Mouse (Mus musculus): ENCODE data around the gene Anpep.

Gene Anpep

GRCm38 (mm10) chr7:79860811-79861210, at the start of gene Anpep:
TSS of gene Anpep (minus strand) at chr7:79861059.
- no peak for DNase-seq

- DNase-seq = no peak
Measured at GRCm38 (mm10) chr7:79907356-79907755, 46.5 kb upstream of the Anpep start.

GRCm38 (mm10) chr7:79906914-79907313, 46.1 kb upstream of the Anpep start:
- no peak for DNase-seq

GRCm38 (mm10) chr7:79905193-79905592, 44.3 kb upstream of the Anpep start:
- no peak for DNase-seq

GRCm38 (mm10) chr7:79903160-79903792, 42.4 kb upstream of the Anpep start:
- no peak for DNase-seq

GRCm38 (mm10) chr7:79900753-79901152, 39.9 kb upstream of the Anpep start:
- DNase-seq = no peak

GRCm38 (mm10) chr7:79895225-79895624, 34.4 kb upstream of the Anpep start:
- no peak for DNase-seq

- no peak for DNase-seq
Measured at GRCm38 (mm10) chr7:79894790-79895189, 33.9 kb upstream of the Anpep start.

GRCm38 (mm10) chr7:79892576-79893428, 31.9 kb upstream of the Anpep start:
- no peak for DNase-seq

GRCm38 (mm10) chr7:79890436-79891221, 29.8 kb upstream of the Anpep start:
- DNase-seq = no peak

- DNase-seq = no peak
Measured at GRCm38 (mm10) chr7:79888603-79889002, 27.7 kb upstream of the Anpep start.

- no peak for DNase-seq
Measured at GRCm38 (mm10) chr7:79883613-79884334, 22.9 kb upstream of the Anpep start.

- no peak for DNase-seq
Measured at GRCm38 (mm10) chr7:79881901-79882300, 21.0 kb upstream of the Anpep start.

- DNase-seq = no peak
Measured at GRCm38 (mm10) chr7:79880998-79881397, 20.1 kb upstream of the Anpep start.

GRCm38 (mm10) chr7:79880033-79880432, 19.2 kb upstream of the Anpep start:
- no peak for DNase-seq

- no peak for DNase-seq
Measured at GRCm38 (mm10) chr7:79878455-79879025, 17.7 kb upstream of the Anpep start.

GRCm38 (mm10) chr7:79873407-79873806, 12.5 kb upstream of the Anpep start:
- DNase-seq = no peak

- DNase-seq = no peak
Measured at GRCm38 (mm10) chr7:79871797-79872345, 11.0 kb upstream of the Anpep start.

- DNase-seq = no peak
Measured at GRCm38 (mm10) chr7:79869072-79869719, 8.3 kb upstream of the Anpep start.

GRCm38 (mm10) chr7:79868475-79868874, 7.6 kb upstream of the Anpep start:
- DNase-seq = no peak

- no peak for DNase-seq
Measured at GRCm38 (mm10) chr7:79867861-79868260, 7.0 kb upstream of the Anpep start.
